Mouse (Mus musculus): ENCODE measurements around the gene Cr2. TPM values are rescaled to one million over a fixed set of nuclear protein-coding genes. Genes with fewer than 3 reads are reported as not detected.

Cr2 gene
- total RNA-seq (2023) = 0.32 and 1.5 TPM in 2 replicates

DNA sequence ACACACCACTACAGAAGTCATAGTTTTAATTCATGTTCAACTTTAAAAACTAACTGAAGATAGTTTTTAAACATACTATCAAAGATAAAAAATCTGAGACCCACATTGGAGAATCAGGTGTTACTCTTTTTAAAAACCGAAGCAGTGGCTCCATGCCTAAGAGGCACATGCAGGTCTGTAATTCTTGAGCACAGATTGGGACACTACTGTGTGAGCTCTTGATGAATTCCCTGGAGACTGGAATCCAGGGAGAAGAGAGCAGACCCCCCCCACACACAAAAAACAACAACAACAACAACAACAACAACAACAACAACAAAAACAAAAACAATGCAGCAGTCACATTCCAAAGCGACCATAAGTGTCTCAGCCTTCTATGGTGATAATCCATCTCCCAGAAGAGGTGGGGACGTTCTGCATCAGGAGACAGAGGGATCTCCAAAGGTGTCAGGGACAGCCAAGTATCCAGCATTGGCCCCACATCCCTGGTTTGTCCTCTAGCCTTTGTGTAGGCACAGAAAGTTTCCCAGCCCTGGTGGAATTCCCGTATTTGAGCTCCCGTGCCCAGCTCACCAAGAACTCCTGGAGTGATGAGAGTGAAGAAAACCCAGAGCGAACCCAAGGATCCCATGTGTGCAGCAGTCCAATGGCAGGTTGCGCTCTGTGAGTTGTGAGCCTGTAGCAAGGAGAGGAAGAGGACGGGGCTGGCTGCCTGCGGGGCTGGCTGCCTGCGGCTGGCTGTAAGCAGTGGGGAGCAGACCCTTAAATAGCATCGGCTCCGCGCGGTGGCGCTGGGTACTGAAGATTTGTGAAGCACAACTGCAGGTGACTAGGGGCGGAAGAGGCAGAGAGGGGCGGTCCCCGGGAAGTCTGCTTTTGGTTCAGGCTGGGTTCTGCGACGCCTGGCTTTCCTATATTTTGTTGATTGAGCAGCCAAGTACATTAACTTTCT, at the start of gene Cr2:
Gene Cr2 (minus strand): TSS at position 737 of the 952 bp plus-strand sequence.

DNA sequence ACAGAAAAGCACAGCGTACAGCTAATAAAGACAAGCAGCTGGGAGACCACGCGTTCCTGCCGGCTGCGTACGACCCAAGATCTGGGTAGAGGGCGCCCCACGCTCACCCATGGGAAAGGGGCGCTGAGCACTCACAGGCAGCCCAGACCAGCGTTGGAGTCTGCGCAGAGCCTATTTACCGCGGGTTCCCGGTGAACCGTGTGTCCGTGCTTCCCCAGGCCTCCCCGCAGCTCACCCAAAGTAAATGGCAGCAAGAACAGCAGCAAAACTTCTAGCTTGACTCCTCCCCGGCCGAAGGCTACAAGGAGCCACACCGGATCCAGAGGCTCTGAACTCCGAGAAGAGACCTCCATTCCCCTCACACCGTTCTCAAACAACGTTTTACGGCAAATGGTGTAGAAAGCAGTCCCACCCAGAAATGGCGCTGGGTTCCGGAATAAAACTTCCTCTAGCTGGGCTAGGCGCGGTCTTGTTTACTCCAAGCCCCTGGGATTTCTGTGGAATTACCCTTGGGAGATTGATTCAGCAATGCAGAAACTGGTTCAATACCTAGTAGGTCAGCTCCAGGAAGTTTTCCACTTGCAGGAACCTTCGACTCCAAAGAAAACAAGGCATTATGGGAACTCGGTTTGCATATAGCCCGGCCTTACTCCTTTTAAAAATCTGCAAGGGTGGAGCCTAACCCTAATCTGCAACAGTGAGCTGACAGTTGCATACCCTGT, 45.4 kb downstream of the Cr2 start, which contains the start of gene Cr1l:
Gene Cr1l (minus strand): TSS at position 634 of the 722 bp plus-strand sequence.

DNA sequence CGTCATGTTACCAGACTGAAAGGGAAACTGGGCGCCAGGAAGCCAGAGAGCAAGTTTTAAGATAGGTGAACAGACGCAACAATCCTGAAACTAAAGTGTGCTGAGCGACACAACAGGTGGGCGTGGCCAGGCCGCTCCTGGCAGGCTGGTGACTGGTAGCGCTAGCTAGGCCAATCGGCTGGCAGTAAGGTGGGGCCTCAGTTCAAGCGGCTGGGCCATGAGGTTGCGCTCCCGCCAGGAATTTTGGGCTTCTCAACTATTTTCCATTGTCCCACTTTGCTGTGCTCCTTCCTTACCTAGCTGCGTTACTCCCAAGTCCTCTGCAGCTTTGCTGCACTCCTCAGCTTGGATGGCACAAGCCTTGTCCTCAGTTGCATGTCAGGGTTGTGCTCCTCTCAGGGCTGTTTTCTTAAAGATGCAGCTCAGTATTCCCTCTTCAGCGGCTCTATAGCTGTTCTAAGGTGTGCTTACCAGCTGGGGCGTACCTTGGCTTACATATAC, 84.2 kb downstream of the Cr2 start, which contains the start of gene Cd46:
Gene Cd46 (minus strand): TSS at position 30 of the 501 bp plus-strand sequence.

Other genes with a start within 250 kb of the Cr2 start
- gene Cd34, start 237.9 kb downstream of the Cr2 start, total RNA-seq (2023) = 4.7 and 6.3 TPM in 2 replicates
- 3.3 TPM in 2 replicates for gene Cd46, start 84.5 kb downstream of the Cr2 start, total RNA-seq (2023)
- 79.6 and 81.1 TPM in 2 replicates for gene Cr1l, start 45.1 kb downstream of the Cr2 start, total RNA-seq (2023)